Mouse (Mus musculus) cortical plate, adult 2 months (tissue): Measurements from ENCODE around the gene Frmd4a.

Experiments
- CTCF ChIP-seq: fragments of 200-500 bp; IDR thresholded peaks from 2 replicates; pipeline ENCODE4 v1.5.1; 2011; ENCODE audit warnings: mild to moderate bottlenecking, control low read depth, low read length; ENCODE audit not compliant: insufficient read depth; ENCODE audit errors: extremely low read depth
- POLR2A ChIP-seq: fragments of 200-500 bp; IDR thresholded peaks from 2 replicates; pipeline ENCODE4 v1.6.1; 2011; ENCODE audit warnings: mild to moderate bottlenecking, low read length, control low read depth; ENCODE audit not compliant: insufficient read depth; ENCODE audit errors: extremely low read depth

GRCm38 (mm10) chr2:4460897-4461296, 443.4 kb downstream of the Frmd4a start:
- no peak for TF ChIP-seq CTCF
- TF ChIP-seq POLR2A: no peak
